ENCODE assay signal across 7 mouse cellular contexts in the genomic region with DNA sequence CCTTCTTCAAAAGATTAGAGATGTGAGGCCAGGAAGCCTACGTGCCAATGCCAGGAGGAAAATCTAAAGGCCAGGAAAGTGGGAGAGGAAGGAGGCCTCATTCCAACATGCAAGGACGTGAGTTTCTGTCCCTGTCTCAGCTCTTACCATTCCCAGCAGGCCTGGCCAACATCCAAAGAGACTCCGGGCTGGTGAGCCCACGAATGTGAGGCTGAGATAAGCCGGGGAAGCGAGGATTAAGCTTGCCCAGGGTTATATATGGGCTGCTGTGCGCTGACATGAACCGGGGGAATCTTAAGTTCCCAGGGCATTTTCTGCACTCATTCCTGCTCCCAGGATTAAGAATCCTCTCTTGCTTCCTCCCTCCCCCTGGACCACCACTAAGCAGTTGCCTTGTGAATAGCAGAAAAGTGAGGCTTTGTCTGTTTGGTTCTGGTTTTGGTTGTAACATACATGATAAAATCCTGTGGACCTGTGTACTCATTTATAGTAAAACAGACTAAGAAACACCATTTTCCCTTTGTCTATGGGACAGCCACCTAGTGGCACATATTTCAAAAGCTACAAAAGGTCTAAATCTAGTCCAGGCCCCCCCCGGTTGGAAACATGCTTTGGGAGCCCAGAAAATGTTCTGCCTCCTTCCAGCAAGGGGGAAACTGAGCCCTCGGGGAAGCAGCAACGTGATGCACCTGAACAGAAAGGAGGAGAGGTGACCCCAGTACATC.
DNase-seq lines count a peak whose midpoint lies in the region; ATAC-seq and TF ChIP-seq lines count a peak whose summit lies in the region.

No protein-coding gene starts in this region.

- intact Hi-C loops in left cerebral cortex, postnatal 14 days (cut with DNase I): loop anchor here (5.0 kb wide), 1 partner anchor 888 kb away; no protein-coding TSS in a partner anchor

- no peak for TF ChIP-seq CTCF in brain, embryonic 14.5 days (IDR thresholded peaks at IDR 0.05; ENCODE audit: borderline replicate concordance, extremely low read depth, insufficient read depth, insufficient read length)
- TF ChIP-seq CTCF in thymus, adult 2 months (IDR thresholded peaks at IDR 0.05; ENCODE audit: borderline replicate concordance, control insufficient read depth, extremely low read depth, insufficient read depth, low read length, poor library complexity): no peak

- H3K27ac ChIP-seq in liver, embryonic 11.5 days (ENCODE audit: low read depth, low read length): peak overlapping the region; percentile 65
- H3K27ac ChIP-seq in thymus, adult 2 months (ENCODE audit: control insufficient read depth, insufficient read depth, low read length): no peak overlapping the region

- H3K4me1 ChIP-seq in liver, embryonic 11.5 days (replicated peaks; ENCODE audit: control insufficient read depth, insufficient read depth, low read length): peaks cover 50% of the 10 kb centered on the region
- H3K4me1 ChIP-seq in thymus, adult 2 months (replicated peaks; ENCODE audit: control insufficient read depth, insufficient read depth, low read length): no peaks in the 10 kb centered on the region

- H3K27me3 ChIP-seq in liver, embryonic 11.5 days (replicated peaks; ENCODE audit: control insufficient read depth, insufficient read depth, low read length): no peaks in the 10 kb centered on the region
- H3K27me3 ChIP-seq in thymus, adult 2 months (ENCODE audit: control insufficient read depth, insufficient read depth, low read length): no peaks in the 10 kb centered on the region

- no peak overlapping the region for H3K4me3 ChIP-seq in liver, embryonic 11.5 days (ENCODE audit: low read depth, low read length)
- no peak overlapping the region for H3K4me3 ChIP-seq in thymus, adult 2 months (ENCODE audit: control insufficient read depth, insufficient read depth, low read length)

- no peak for ATAC-seq in liver, embryonic 11.5 days (replicated peaks; ENCODE audit: low FRiP score)

- WGBS in liver, embryonic 11.5 days: 34% methylated on average over 11 of the region's 11 CpGs
- 85% methylated on average over 11 of the region's 11 CpGs for WGBS in thymus, adult 2 months

- H3K9me3 ChIP-seq in liver, embryonic 11.5 days (ENCODE audit: control insufficient read depth, low read length): peaks cover 4% of the 10 kb centered on the region; the same call in 1 of the 2 replicates

- no peak for TF ChIP-seq POLR2A in brain, embryonic 14.5 days (IDR thresholded peaks at IDR 0.05; ENCODE audit: borderline replicate concordance, extremely low read depth, insufficient read depth, insufficient read length, poor library complexity, severe bottlenecking)
- TF ChIP-seq POLR2A in thymus, adult 2 months (IDR thresholded peaks at IDR 0.05; ENCODE audit: control insufficient read depth, extremely low read depth, insufficient read depth, low read length, poor library complexity): no peak

- H3K36me3 ChIP-seq in liver, embryonic 11.5 days (ENCODE audit: control insufficient read depth, insufficient read depth, low read length): no peaks in the 10 kb centered on the region
- no peaks in the 10 kb centered on the region for H3K36me3 ChIP-seq in thymus, adult 2 months (ENCODE audit: control insufficient read depth, insufficient read depth, low read length)

- H3K4me2 ChIP-seq in liver, embryonic 11.5 days: peak overlapping the region; percentile 36

- H3K9ac ChIP-seq in liver, embryonic 11.5 days (ENCODE audit: low read depth, low read length): peak overlapping the region; percentile 22; the same call in 1 of the 2 replicates

- peak; percentile 25 to 29 for DNase-seq in left cerebral cortex, postnatal 14 days (ENCODE audit: low spot score in 2 of 2)
- no peak for DNase-seq in left cerebral cortex, adult 8-10 months (ENCODE audit: low spot score in 2 of 2)
- DNase-seq in brain, embryonic 14.5 days (ENCODE audit: low read depth): peak; percentile 78
- peak; percentile 94 for DNase-seq in heart, adult 11 months
- no peak for DNase-seq in liver, embryonic 11.5 days (ENCODE audit: low spot score)
- DNase-seq in spleen, postnatal 36 days (ENCODE audit: low spot score in 2 of 2): peak; percentile 60 to 81
- DNase-seq in thymus, adult 2 months: no peak

Comparison
In these comparisons a context has a peak if more than half of its experiments do, and no peak if none do; other contexts are left out.
1. DNase-seq: peak in left cerebral cortex, postnatal 14 days (2 of 2), brain, embryonic 14.5 days (single experiment), heart, adult 11 months (single experiment) and spleen, postnatal 36 days (2 of 2); none in left cerebral cortex, adult 8-10 months (0 of 2), liver, embryonic 11.5 days (single experiment) and thymus, adult 2 months (single experiment).